Mouse (Mus musculus): ENCODE measurements around the gene Fgl2.

DNA sequence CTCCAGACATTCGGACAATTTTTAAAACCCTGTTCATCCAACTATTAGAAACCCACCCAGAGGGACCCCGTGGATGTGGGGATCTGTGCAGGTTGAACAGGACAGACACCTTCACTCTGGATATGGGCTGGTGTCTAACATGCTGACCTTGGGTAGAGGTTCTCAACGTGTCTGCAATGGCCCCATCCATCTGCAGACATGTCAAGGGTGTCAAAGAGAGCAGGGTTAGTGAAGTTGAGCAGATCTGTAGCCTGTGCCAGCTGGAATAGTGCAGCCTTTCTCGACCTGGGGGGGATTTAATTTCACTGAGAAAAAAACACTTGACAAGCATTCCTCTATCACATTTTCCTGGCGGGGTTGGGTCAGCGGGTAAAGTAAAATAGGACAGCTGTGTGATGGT is 10.2 kb downstream of the Fgl2 start:
- TF ChIP-seq CTCF (IDR thresholded peaks at IDR 0.05; ENCODE audit: borderline replicate concordance, control insufficient read depth, extremely low read depth, insufficient read depth, low read length, poor library complexity) (no peak), POLR2A (IDR thresholded peaks at IDR 0.05; ENCODE audit: control insufficient read depth, extremely low read depth, insufficient read depth, low read length, poor library complexity) (no peak)
